Mouse (Mus musculus) layer of hippocampus, postnatal 14 days (tissue): ENCODE measurements around the gene Fbxo11. TPM values are rescaled to one million over a fixed set of nuclear protein-coding genes. Genes with fewer than 3 reads are reported as not detected.

ENCODE experiments used
- DNase-seq, 2 experiments: peaks; one replicate each; pipeline ENCODE4 v3.0.0; 2021 to 2022; ENCODE audit warnings: low spot score in 2 of 2, mixed read lengths in 1 of 2
- long read RNA-seq, 2 experiments: library from polyadenylated mRNA; stranded (forward); transcript quantifications; one replicate each; pipeline ENCODE4 v2.0.0; 2021
- total RNA-seq, 2 experiments: library from RNA; stranded (reverse); gene quantifications; 2 replicates each; pipeline ENCODE4 v1.2.3; 2021

Fbxo11 gene
- 100 to 1,000 TPM; 114 to 117 TPM for total RNA-seq
- long read RNA-seq, experiment 1, full-length matches to known transcripts: 5 of 23 reads
- long read RNA-seq, experiment 1, partial matches to known transcripts: 2 of 23 reads
- long read RNA-seq, experiment 1, other reads (novel, unspliced or antisense): 16 of 23 reads
- long read RNA-seq, experiment 2, full-length matches to known transcripts: 6 of 30 reads
- long read RNA-seq, experiment 2, partial matches to known transcripts: 6 of 30 reads
- long read RNA-seq, experiment 2, other reads (novel, unspliced or antisense): 18 of 30 reads

DNA sequence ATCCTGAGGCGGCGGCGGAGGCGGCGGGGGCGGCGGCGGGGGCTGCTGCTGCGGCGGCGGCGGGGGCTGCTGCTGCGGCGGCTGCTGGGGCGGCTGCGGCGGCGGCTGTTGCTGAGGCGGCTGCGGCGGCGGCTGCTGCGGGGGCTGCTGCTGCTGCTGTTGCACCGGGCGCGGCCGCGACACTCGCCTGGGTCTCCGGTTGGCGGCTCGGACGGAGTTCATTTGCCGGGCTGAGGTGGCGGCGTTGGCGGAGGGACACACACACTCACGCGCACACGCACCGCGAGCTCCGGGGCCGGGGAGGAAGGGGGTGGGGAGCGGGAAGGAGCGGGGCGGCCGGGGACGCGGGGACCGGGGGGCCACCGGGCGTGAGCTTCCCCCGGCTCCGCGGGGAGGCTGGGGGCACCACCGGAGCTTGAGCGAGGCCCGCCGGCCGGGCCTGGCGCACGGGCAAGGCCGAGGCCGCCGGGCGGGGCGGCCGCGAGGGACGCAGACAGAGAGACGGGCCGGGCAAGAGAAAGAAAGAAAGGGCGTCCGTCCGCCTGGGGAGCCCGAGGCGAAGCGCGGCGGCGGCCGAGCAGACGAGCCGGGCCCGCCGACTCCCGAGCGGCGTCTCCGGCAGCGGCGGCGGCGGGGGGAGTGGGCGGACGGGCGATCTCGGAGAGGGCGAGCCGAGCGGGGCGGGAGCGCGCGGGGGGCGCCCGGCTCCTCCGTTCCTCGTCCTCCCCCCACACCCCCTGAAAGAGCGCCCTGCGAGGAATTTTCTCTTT is at the start of gene Fbxo11:
TSS of gene Fbxo11 (minus strand) at position 261 of the 770 bp plus-strand sequence.
- DNase-seq: peak; percentile 37 to 64

DNA sequence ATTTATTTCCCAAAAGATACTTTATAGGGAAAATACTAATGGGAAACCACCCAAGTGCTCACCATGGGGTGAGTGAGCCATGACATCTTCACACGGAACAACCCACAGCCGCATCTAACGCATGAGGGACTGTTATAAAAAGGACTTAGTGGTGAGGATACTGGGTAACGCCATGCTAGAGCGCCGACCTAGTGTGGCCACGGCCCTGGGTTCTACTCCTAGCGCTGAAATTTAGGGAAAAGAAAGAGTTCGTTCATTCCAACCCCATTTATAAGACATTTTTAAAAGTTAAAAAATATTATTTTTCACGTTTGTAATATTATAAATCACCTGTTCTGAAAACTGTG is 48.8 kb upstream of the Fbxo11 start:
- no peak for DNase-seq

DNA sequence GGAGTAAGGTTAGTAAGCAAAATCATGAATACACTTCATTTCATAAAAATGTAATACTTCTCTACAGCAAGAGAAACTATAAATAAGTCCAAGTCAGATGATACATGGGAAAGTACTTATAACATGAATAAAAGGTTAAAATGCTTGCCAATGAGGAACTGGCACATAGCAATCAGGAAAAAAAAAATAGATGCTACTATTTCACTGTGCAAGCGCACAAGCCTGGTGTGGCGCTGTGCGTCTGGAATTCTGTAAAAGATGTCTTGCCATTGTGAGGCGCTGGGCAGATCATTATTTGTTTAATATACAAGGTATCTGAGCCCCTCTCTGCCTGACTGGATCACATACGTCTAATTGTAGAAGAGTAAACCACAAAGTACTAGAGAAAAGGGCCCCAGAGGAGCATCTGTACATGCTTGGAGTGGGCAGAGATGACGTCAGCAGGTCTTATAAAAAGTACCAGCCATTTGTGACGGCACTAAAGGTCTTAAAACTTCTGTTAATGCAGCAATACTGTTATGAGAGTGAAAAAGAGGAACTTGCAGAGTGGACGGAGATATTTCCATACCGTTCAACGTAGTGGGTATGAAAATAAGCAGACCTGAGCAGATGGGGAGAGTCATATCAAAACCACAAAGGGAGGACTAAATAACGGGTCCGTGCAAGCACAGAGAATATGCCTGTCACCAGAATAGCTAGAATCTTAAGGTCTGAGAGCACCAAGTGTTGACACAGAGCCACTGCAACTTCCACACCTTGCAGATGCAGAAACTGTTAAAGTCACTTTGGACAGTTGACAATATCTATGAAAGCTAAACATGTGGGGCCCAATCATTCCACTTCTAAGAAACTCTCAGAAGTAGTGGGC is 48.2 kb upstream of the Fbxo11 start:
- no peak for DNase-seq

DNA sequence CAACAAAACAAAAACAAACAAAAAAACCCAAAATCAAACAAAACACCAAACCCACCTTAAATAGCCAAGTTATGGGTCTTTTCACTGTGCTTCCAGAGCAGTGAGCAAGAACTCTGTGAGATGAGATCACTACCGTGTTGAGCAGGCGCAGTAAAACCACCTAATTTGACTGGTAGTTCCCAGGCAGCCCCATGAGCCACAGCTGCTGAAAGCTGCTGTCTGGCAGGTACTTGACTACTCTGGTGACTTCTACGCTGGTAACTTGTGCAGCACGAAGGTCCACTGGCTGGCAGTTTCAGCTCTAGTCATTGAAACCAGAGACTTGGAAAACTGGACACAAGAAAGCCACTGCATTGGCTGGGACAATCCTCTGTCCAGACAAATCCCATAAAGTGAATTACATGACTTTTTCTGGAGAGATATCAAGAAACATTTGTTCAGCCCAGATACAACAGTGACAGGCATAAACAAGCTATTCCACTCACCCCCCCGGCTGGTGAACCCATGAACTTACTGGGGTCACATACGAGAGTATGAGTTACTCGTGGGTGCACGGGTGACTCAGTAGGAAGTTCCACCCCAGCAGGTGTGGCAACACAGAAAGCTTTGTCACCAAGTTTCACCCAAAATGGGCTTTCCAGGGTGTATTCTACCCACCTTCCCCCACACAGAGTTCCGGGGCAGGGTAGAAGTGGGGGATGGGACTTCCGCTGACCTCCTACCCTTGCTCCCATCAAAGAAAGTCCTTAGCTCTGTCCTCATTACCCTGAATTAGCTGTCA is 47.0 kb upstream of the Fbxo11 start:
- no peak for DNase-seq

DNA sequence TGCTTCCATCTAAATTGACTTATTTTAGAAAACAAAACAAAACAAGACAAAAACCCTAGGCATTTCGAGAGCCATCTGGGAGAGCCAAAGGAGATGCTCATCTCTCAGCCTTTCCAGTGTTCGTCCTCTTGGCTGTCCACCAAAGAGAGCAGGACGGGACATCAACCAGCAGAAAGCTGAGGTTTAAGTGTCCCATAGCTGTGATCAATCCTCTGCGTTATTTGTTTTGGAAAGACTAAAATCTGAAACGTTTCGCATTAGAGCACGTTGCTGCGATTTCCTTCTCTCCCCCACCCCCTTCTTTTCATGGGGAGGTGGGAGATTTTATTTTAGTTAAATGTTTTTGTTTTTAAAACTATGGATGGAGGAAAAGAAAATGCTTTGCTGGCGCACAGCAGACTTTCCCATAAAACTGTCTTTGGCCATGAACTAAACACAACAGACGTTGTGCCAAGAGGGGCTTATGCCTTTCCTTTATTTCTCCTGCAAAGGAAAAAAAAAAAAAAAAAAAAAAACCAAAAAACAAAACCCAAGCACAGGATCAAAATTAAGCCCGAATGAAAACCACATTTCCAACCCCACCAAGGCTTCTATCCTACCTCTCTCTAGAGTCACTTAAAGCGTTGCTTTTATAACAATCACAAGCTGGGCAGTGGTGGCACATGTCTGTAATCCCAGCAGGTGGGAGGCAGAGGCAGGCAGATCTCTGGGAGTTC is 46.1 kb upstream of the Fbxo11 start:
- DNase-seq: no peak

DNA sequence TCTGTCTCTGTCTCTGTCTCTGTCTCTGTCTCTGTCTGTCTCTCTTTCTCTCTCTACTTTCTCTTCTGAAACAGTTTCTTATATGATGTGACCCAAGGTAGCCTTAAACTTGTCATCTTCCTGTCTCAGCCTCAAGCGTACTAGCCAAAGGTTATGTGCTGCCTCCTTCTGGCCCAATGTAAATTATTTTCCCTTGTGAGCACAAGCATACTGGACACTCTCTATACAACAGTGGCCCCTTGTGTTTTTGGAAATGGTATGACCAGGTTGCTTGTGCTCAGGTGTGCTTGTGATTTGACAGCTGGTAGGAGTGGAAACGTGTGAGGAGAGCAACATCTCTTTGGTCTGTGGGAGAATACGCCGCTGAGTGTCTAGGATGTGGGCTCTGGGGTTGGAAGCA is 42.6 kb upstream of the Fbxo11 start:
- no peak for DNase-seq

DNA sequence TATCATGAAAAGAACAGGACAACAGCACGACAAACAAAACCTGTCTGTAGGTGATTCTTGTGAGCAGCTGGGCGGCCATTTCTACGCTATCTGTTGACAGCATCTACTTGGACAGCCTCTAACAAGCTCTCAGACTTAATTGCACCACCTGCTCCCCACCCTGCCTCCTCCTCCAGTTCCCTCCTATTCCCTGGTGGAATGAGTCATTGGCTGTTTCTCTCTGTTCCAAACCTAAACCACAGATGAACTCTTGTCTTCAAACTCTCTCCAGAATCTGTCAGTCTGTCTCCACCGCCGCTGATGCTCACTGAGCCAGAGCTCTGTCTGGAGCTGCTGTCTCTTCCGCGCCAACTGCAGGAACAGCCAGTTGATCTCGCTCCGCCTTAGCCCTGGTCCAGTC is 41.3 kb upstream of the Fbxo11 start:
- peak in 1 of 2 experiments; percentile 13 for DNase-seq

DNA sequence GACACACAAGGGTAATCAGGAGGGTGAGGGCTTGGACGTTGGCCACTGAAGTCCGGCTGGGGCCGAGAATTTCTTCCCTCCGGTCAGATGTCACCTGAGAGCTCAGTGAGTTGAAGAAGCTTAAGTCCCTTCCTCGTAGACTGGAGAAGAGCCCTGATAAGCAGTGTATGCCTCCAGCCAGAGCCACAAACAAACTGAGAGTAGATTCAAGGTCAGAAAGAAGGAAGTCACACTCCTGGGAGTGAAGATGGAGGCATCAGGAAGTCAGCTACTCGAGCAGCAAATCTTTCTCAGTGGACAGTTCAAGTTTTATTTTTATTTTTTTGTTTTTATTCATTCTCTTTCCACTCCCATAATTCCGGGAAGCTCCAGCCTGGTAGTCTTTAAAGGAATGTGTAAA is 37.5 kb upstream of the Fbxo11 start:
- DNase-seq: no peak

DNA sequence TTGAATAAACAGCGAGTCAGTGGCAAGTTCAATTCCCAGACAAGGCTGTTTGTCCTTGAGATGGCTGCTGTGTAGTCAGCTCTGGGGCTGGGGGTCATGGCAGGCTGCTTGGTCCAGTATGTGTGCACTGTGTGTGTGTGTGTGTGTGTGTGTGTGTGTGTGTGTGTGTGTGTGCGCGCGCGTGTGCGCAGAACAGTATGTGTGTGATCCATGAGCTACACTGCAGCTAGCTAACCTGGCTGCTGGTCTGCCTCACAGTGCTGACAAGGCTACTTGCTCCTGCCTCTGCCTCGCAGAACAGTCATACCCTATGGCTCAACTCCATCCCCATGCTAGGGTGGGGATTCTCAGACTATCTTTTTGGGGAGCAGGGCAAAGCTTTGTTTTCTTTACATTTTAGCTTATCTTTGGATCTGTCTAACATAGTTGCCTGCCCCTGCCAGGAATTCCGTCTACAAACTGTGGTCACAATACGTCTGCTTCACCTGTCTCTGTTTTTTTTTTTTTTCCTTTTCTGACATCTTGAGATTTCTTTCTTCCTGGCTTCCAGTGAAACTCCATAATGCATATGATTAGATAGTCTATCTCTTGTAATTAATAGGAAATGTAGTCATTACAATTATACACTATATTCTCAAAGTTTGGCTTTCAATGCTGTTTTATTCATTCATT is 33.2 kb upstream of the Fbxo11 start:
- no peak for DNase-seq

DNA sequence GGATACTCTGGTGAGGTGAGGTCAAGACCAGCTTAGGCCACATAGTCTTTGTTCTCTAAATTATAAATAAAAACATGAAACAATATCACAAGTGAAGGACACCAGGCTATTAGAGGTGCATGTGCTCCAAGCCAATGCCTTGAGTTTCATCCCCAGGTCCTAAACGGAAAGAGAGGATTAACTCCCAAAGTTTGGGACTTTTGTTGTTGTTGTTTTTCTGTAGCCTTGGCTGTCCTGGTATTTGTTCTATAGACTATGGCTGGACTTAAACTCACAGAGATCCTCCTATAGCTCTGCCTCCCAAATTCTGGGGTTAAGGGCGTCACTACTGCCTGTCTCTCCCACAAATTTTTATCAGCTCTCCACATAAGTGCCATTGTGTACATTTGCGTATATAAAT is 32.5 kb upstream of the Fbxo11 start:
- DNase-seq: no peak

DNA sequence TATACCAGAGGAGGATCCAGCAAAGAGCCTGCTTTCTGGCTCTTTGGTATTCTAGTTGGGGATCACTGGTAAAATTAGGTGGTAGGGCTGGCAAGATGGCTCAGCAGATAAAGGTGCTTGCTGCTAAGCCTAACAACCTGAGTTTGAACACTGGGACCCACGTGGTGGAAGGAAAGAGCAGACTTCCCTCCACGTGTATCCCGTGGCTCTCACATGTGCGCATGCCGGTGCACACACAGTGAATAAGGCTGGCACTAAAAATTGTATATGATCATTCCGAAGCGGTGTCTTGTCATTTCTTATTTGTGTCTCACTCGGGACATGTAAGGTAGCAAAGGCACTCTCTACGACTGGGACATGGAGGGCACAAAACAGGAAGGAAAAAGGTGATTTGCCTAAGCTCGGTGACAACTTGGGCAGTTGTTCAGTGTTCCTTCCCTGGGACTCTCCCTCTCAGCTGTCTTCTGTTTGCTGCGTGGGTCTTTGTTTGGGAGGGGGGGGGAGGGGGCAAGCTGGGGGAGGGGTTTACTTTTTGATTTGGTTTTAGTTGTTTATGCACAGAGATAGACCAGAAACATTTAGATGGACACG is 31.8 kb upstream of the Fbxo11 start:
- DNase-seq: no peak

DNA sequence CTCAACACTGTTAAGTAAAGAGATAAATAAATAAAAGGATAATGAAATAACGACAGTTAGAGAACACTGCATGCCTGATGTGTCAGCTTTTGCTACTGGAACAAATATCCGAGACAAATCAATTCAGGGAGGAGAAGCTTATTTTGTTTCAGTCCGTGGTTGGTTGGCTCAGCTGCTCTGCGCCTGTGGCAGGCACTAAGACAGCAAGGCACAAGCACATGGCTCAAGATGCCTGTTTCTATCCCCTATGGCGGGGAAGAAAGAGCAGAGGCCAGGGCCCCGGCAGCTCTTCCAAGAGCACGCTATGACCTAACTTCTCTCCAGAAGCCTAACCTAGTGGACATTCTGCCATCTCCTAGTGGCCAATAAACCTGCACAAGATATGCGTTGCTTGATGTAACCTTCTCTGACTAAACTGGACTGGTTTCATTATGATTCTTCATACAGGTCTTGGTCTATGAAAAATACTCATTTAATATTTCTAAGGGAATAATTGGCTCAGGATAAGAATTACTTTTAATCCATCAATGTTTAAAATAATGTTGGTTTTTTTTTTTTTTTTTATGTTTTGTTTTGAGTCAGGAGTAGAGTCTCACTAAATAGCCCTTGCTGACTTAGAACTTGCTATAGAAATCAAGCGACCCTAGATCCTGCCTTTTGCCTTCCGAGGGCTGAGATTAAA is 30.6 kb upstream of the Fbxo11 start:
- DNase-seq: no peak

DNA sequence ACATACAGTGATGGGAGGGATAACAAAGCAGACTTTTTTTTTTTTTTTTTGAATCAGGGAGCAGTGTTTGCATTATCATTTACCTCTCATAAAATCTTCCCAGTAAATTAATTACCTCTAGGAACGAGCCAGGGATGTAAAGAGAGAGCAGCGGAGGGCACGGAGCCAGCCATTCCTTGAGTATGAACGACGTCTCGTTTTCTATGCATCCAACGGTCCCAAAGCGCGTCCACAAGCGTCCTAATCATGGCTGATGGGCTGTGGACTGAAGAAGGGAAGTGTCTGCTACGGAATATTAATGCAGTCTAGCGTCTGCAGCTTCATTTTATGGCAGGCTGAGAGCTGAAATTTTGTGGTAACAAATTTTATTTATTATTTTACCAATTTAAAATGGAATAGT is 29.2 kb upstream of the Fbxo11 start:
- DNase-seq: no peak

DNA sequence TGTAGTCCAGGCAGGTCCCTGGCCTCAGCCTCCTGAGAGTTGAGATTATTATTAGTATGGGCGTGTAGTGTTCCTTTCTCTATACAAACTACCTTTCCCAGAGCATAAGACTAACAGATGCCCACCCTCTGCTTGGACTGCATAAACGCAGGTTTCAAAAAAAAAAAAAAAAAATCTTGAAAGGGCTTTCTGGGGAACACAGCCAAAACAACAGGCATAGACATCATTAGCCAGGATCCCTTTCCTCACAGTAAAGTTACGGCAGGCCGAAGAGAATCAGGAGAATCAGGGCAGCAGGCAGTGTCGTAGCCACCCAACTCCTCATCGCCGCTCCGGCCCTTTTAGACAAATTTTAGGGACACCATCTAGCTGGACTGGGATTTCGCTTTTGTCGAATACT is 28.7 kb upstream of the Fbxo11 start:
- no peak for DNase-seq

DNA sequence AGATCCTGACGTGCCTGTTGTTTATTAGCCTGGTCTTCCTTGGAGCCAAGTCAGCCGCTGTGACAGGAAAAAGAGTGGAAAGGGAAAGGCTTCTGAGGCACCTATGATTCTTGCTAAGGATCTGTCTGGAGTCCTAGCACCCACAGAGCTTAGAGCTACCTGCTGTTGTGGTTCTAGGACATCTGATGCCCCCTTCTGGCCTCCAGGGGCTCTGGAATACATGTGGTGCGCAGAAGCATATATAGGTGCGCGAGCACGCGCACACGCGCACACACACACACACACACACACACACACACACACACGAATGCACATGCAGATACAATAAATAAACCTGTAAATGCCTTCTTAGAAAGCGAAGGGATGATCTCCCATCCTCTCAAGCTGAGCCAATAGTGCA is 20.9 kb upstream of the Fbxo11 start:
- no peak for DNase-seq

DNA sequence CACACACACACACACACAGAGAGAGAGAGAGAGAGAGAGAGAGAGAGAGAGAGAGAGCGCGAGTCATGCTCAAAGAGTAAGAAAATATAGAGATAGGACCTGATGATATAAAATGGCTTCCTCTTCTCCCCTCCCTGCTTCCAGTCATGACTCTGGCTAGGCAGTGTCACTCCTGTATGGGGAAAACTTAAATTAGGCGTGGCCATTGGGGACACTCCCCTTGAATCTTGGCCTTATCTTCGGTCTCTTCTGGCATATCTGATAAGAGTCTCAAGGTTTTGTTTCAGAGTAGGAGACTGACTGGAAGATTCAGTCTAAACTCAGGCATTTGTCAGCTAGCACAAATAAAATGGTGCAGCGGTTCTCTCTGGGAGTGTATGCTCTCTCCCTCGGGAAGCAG is 16.4 kb upstream of the Fbxo11 start:
- no peak for DNase-seq

DNA sequence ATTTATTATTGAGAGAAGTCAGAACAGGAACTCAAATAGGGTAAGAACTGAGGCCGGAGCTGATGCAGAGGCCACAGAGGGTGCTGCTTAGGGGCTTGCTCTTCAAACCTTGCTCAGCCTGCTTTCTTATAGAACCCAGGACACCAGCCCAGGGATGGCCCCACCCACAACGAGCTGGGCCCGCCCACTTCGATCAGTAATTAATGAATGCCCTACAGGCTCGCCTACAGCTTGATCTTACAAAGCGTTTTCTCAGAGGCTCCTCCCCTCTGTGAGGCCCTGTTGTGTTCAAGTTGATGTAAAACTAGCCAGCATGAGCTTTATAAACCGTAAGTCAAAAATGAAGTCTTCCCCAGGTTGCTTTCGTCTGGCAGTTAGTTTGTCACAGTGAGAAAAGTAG is 14.7 kb upstream of the Fbxo11 start:
- DNase-seq: no peak

DNA sequence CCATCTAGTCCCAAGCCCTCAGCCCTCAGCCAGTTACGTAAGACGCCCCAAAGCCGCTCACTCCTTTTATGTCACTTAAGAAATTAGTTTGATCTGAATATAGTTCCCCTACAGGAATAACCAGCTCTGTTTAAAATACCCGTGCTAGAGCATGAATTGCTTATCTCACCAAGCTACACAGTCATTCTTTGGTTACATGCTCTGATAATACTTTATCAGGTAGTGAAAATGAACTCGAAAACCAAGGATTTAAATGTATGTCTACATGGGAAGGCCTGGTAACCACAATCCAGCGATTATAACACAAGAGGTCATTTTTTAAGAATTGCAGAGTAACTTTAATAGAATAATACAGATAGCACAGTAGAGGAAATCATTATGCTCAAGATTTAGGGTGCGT is 7.0 kb upstream of the Fbxo11 start:
- DNase-seq: no peak
